Mouse (Mus musculus) liver, embryonic 14.5 days (tissue): ENCODE measurements around the gene Wdr31. TPM values are rescaled to one million over a fixed set of nuclear protein-coding genes. Genes with fewer than 3 reads are reported as not detected.

ENCODE experiments used
- ATAC-seq: fragments of 200-750 bp; cut with Nextera tagmentation; 2 replicates; pipeline ENCODE4 v1.8.0; 2017; ENCODE audit warnings: moderate number of reproducible peaks, mild to moderate bottlenecking, moderate library complexity; ENCODE audit not compliant: insufficient read depth
- DNase-seq, 3 experiments: peaks; one replicate each; pipeline ENCODE4 v3.0.0-alpha.2; 2012 to 2013; ENCODE audit warnings: low read depth in 3 of 3, low spot score in 3 of 3
- H3K27ac ChIP-seq: fragments of 300-500 bp; sonication (generic); 2 replicates; pipeline ENCODE4 v1.5.1; 2014; ENCODE audit warnings: moderate library complexity, mild to moderate bottlenecking, control low read depth, inconsistent platforms
- H3K27me3 ChIP-seq: fragments of 300-500 bp; sonication (generic); 2 replicates; pipeline ENCODE4 v1.6.1; 2014; ENCODE audit warnings: mild to moderate bottlenecking, low read length, moderate library complexity; ENCODE audit not compliant: control insufficient read depth, insufficient read depth
- H3K36me3 ChIP-seq: fragments of 300-500 bp; sonication (generic); replicated peaks from 2 replicates; pipeline ENCODE4 v1.6.1; 2014; ENCODE audit warnings: low read depth; ENCODE audit not compliant: control insufficient read depth, insufficient read depth
- H3K4me1 ChIP-seq, 2 experiments: fragments of 200-500 bp in 1 of 2; fragments of 300-500 bp in 1 of 2; sonication (generic) in 1 of 2; replicated peaks; 2 replicates each; pipeline ENCODE4 v1.6.1; 2012 to 2014; ENCODE audit warnings: antibody characterized with exemption in 1 of 2, inconsistent platforms in 1 of 2, low read length in 1 of 2; ENCODE audit not compliant: control insufficient read depth in 2 of 2, insufficient read depth in 2 of 2
- H3K4me2 ChIP-seq: fragments of 300-500 bp; sonication (generic); 2 replicates; pipeline ENCODE4 v1.6.1; 2014; ENCODE audit warnings: low read depth, mild to moderate bottlenecking, control low read depth, moderate library complexity
- H3K4me3 ChIP-seq, 2 experiments: fragments of 200-500 bp in 1 of 2; fragments of 300-500 bp in 1 of 2; sonication (generic) in 1 of 2; 2 replicates each; pipeline ENCODE4 v1.5.1; 2012 to 2014; ENCODE audit warnings: low read depth in 2 of 2, low read length in 2 of 2, mild to moderate bottlenecking in 2 of 2, control low read depth in 1 of 2, inconsistent platforms in 1 of 2, moderate library complexity in 1 of 2; ENCODE audit not compliant: insufficient read depth in 1 of 2
- H3K9ac ChIP-seq: fragments of 300-500 bp; sonication (generic); replicated peaks from 2 replicates; pipeline ENCODE4 v1.6.1; 2014; ENCODE audit warnings: mild to moderate bottlenecking, control low read depth, moderate library complexity
- H3K9me3 ChIP-seq: fragments of 300-500 bp; sonication (generic); 2 replicates; pipeline ENCODE4 v1.6.1; 2016; ENCODE audit warnings: low read length, mixed read lengths; ENCODE audit not compliant: control insufficient read depth
- CTCF ChIP-seq: IDR thresholded peaks from 2 replicates; pipeline ENCODE4 v1.5.1; 2016; ENCODE audit warnings: antibody characterized with exemption, low read depth, control low read depth
- EP300 ChIP-seq: IDR thresholded peaks from 2 replicates; pipeline ENCODE4 v1.6.1; 2016; ENCODE audit warnings: antibody characterized with exemption, low read depth
- WGBS: fragments of 180-500 bp; shearing (Covaris S2); extraction: QIAGEN DNeasy Blood & Tissue Kit; methylation state at CpG from one replicate; pipeline ENCODE4 v1.1.7; 2014; ENCODE audit not compliant: insufficient replicate concordance; 5-methylcytosine and 5-hydroxymethylcytosine counted together
- polyA plus RNA-seq, 2 experiments: library from polyadenylated mRNA; depleted of rRNA in 1 of 2; stranded (reverse) in 1 of 2; unstranded in 1 of 2; fragments of >200 nt; fragmentation: Nextera tagmentation in 1 of 2; extraction: Ambion mirVana in 1 of 2; gene quantifications; 2 replicates each; pipeline versions ENCODE4 v1.2.1 to v1.2.3; 2012 to 2014

The Wdr31 gene
- polyA plus RNA-seq, 2 experiments, result 0.83 to 1.7 TPM

GRCm38 (mm10) chr4:62439793-62440192 lies 30.9 kb downstream of the Wdr31 start:
- no peak for ATAC-seq
- no peaks in the 10 kb centered on the region for H3K36me3 ChIP-seq
- WGBS, result 28% methylated on average over 4 of the region's 4 CpGs

GRCm38 (mm10) chr4:62437871-62438270 lies 32.8 kb downstream of the Wdr31 start:
- H3K4me2 ChIP-seq, result no peak overlapping the region
- H3K4me3 ChIP-seq, result no peak overlapping the region
- TF ChIP-seq EP300, result no peak
- TF ChIP-seq CTCF, result no peak
- no peaks in the 10 kb centered on the region for H3K4me1 ChIP-seq
- H3K9ac ChIP-seq, result no peak overlapping the region
- WGBS, result 65% methylated on average over 7 of the region's 7 CpGs
- no peaks in the 10 kb centered on the region for H3K9me3 ChIP-seq
- no peaks in the 10 kb centered on the region for H3K27me3 ChIP-seq
- DNase-seq (no peak), ATAC-seq (no peak)
- no peaks in the 10 kb centered on the region for H3K36me3 ChIP-seq
- no peak overlapping the region for H3K27ac ChIP-seq

More at GRCm38 (mm10) chr4:62439793-62440192, 30.9 kb downstream of the Wdr31 start:
- Histone ChIP-seq H3K4me1 (no peaks in the 10 kb centered on the region), H3K9ac (no peak overlapping the region), H3K27me3 (no peaks in the 10 kb centered on the region), H3K27ac (no peak overlapping the region), H3K9me3 (no peaks in the 10 kb centered on the region), H3K4me3 (no peak overlapping the region), H3K4me2 (no peak overlapping the region)
- no peak for DNase-seq
- no peak for TF ChIP-seq CTCF
- no peak for TF ChIP-seq EP300

GRCm38 (mm10) chr4:62437256-62437778 lies 33.4 kb downstream of the Wdr31 start:
- WGBS, result 64% methylated on average over 3 of the region's 3 CpGs
- no peak for TF ChIP-seq EP300
- no peak for TF ChIP-seq CTCF
- H3K4me2 ChIP-seq, result no peak overlapping the region

GRCm38 (mm10) chr4:62435081-62435480 lies 35.6 kb downstream of the Wdr31 start, which contains the start of gene Rnf183:
Rnf183 (minus strand) TSS chr4:62435252.
- H3K4me3 ChIP-seq, result no peak within 1 kb of the TSS
- H3K27me3 ChIP-seq, result no peaks in the 10 kb centered on the region
- ATAC-seq (no peak), DNase-seq (no peak)
- 74% methylated on average over 6 of the region's 6 CpGs for WGBS
- H3K9me3 ChIP-seq, result no peaks in the 10 kb centered on the region
- peaks cover 12 to 15% of the 10 kb centered on the region in 2 experiments for H3K4me1 ChIP-seq
- no peak within 1 kb of the TSS for H3K4me2 ChIP-seq
- no peak for TF ChIP-seq CTCF
- no peak for TF ChIP-seq EP300
- H3K9ac ChIP-seq, result no peak within 1 kb of the TSS
- H3K36me3 ChIP-seq, result no peaks in the 10 kb centered on the region
- no peak within 1 kb of the TSS for H3K27ac ChIP-seq

More at GRCm38 (mm10) chr4:62437256-62437778, 33.4 kb downstream of the Wdr31 start:
- DNase-seq (no peak), ATAC-seq (no peak)
- Histone ChIP-seq H3K36me3 (no peaks in the 10 kb centered on the region), H3K27ac (no peak overlapping the region), H3K4me3 (no peak overlapping the region), H3K9ac (no peak overlapping the region), H3K9me3 (no peaks in the 10 kb centered on the region), H3K4me1 (peaks cover 0 to 1% of the 10 kb centered on the region in 2 experiments; a peak in 2 of 4 replicates), H3K27me3 (no peaks in the 10 kb centered on the region)

- 56% methylated on average over 7 of the region's 7 CpGs for WGBS
- DNase-seq (no peak), ATAC-seq (no peak)
- Histone ChIP-seq H3K9ac (no peak overlapping the region), H3K27me3 (no peaks in the 10 kb centered on the region), H3K36me3 (no peaks in the 10 kb centered on the region), H3K4me2 (no peak overlapping the region), H3K27ac (no peak overlapping the region), H3K4me3 (no peak overlapping the region), H3K4me1 (peaks cover 12 to 15% of the 10 kb centered on the region in 2 experiments), H3K9me3 (no peaks in the 10 kb centered on the region)
- no peak for TF ChIP-seq CTCF
- TF ChIP-seq EP300, result no peak
These were observed 36.5 kb downstream of the Wdr31 start for GRCm38 (mm10) chr4:62433939-62434870.
